Mouse (Mus musculus) midbrain, embryonic 13.5 days (tissue): ENCODE data around the gene Il15. TPM values are rescaled to one million over a fixed set of nuclear protein-coding genes. Genes with fewer than 3 reads are reported as not detected.

Source experiments
- ATAC-seq: fragments of 200-750 bp; cut with Nextera tagmentation; 2 replicates; pipeline ENCODE4 v1.8.0; 2017; ENCODE audit warnings: mild to moderate bottlenecking, moderate TSS enrichment, moderate library complexity
- H3K27ac ChIP-seq: fragments of 300-500 bp; sonication (generic); 2 replicates; pipeline ENCODE4 v1.5.1; 2015; ENCODE audit warnings: inconsistent platforms, mild to moderate bottlenecking, moderate library complexity
- H3K27me3 ChIP-seq: fragments of 300-500 bp; sonication (generic); 2 replicates; pipeline ENCODE4 v1.6.1; 2015; ENCODE audit warnings: mild to moderate bottlenecking, inconsistent platforms
- H3K36me3 ChIP-seq: fragments of 300-500 bp; sonication (generic); 2 replicates; pipeline ENCODE4 v1.6.1; 2015; ENCODE audit warnings: mild to moderate bottlenecking, inconsistent platforms
- H3K4me1 ChIP-seq: fragments of 300-500 bp; sonication (generic); replicated peaks from 2 replicates; pipeline ENCODE4 v1.6.1; 2015; ENCODE audit warnings: inconsistent platforms
- H3K4me2 ChIP-seq: fragments of 300-500 bp; sonication (generic); replicated peaks from 2 replicates; pipeline ENCODE4 v1.6.1; 2015; ENCODE audit warnings: moderate library complexity, mild to moderate bottlenecking, inconsistent platforms
- H3K4me3 ChIP-seq: fragments of 300-500 bp; sonication (generic); replicated peaks from 2 replicates; pipeline ENCODE4 v1.5.1; 2015; ENCODE audit warnings: mild to moderate bottlenecking, inconsistent platforms
- H3K9ac ChIP-seq: fragments of 300-500 bp; sonication (generic); replicated peaks from 2 replicates; pipeline ENCODE4 v1.6.1; 2015; ENCODE audit warnings: mild to moderate bottlenecking, inconsistent platforms
- H3K9me3 ChIP-seq: fragments of 300-500 bp; sonication (generic); 2 replicates; pipeline ENCODE4 v1.6.1; 2016; ENCODE audit warnings: mild to moderate bottlenecking, inconsistent platforms
- WGBS: fragments of 180-500 bp; shearing (Covaris S2); methylation state at CpG from one replicate; pipeline ENCODE4 v1.1.7; 2015; 5-methylcytosine and 5-hydroxymethylcytosine counted together
- polyA plus RNA-seq: library from polyadenylated mRNA; unstranded; fragments of >200 nt; fragmentation: Nextera tagmentation; extraction: Ambion mirVana; gene quantifications from 2 replicates; pipeline ENCODE4 v1.2.1, GENCODE M21; 2015

Gene Il15
- polyA plus RNA-seq, 1 experiment from 2014 or later, result 1.3 TPM

GRCm38 (mm10) chr8:82351268-82351943 is 51.6 kb downstream of the Il15 start:
- H3K9me3 ChIP-seq, result no peaks in the 10 kb centered on the region

DNA sequence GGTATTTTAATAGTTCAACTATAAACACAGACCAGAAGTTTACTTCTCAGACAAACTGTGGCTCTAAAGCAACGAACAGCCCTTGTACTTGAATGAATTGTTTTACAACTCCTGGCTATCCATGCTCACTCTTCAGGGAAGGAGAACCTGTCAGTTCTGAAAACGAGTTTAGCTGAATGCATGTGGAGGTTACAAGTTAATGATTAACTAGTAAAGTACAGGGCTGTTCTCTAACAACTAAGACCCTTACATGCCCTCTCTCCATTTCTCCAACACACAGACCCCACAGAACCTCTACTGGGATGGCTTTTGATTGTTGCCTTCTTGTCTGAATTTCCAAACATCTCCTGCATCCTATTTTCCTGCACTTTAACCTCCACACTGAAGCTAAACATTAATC is 53.7 kb downstream of the Il15 start:
- WGBS, result 78% methylated on average over 2 of the region's 2 CpGs
- no peaks in the 10 kb centered on the region for H3K27me3 ChIP-seq

More at GRCm38 (mm10) chr8:82351268-82351943, 51.6 kb downstream of the Il15 start:
- Histone ChIP-seq H3K4me1 (no peaks in the 10 kb centered on the region), H3K4me2 (no peak overlapping the region), H3K36me3 (no peaks in the 10 kb centered on the region), H3K27ac (no peak overlapping the region), H3K27me3 (no peaks in the 10 kb centered on the region), H3K4me3 (no peak overlapping the region), H3K9ac (no peak overlapping the region)
- no peak for ATAC-seq
- WGBS, result 57% methylated on average over 1 of the region's 1 CpGs

DNA sequence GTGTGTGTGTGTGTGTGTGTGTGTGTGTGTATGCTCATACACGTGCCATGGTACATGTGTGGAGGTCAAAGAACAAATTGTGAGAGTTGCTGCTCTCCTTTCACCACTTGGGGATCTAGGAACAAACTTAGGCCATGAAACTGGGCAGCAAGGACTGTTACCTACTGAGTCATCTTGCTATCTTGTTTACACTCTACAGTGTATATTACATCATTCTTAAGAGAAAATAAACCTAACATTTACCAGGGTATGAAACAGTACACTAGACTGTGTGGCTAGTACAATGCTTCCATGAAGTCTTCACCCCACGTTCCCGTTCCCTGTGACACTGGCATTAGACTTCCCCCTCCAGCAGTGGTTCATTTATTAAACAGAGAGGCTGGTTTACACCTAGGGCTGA is 56.5 kb downstream of the Il15 start:
- Histone ChIP-seq H3K4me1 (no peaks in the 10 kb centered on the region), H3K9me3 (no peaks in the 10 kb centered on the region), H3K36me3 (no peaks in the 10 kb centered on the region), H3K9ac (no peak overlapping the region), H3K27ac (no peak overlapping the region), H3K27me3 (no peaks in the 10 kb centered on the region), H3K4me2 (no peak overlapping the region), H3K4me3 (no peak overlapping the region)
- ATAC-seq, result no peak
- 83% methylated on average over 3 of the region's 3 CpGs for WGBS

More for the DNA sequence above, 53.7 kb downstream of the Il15 start:
- Histone ChIP-seq H3K36me3 (no peaks in the 10 kb centered on the region), H3K9ac (no peak overlapping the region), H3K9me3 (no peaks in the 10 kb centered on the region), H3K4me3 (no peak overlapping the region), H3K4me2 (no peak overlapping the region), H3K27ac (no peak overlapping the region), H3K4me1 (no peaks in the 10 kb centered on the region)
- no peak for ATAC-seq

GRCm38 (mm10) chr8:82331675-82332234 is 71.3 kb downstream of the Il15 start:
- Histone ChIP-seq H3K4me3 (no peak overlapping the region), H3K4me1 (no peaks in the 10 kb centered on the region), H3K27me3 (no peaks in the 10 kb centered on the region), H3K9me3 (no peaks in the 10 kb centered on the region), H3K27ac (no peak overlapping the region), H3K9ac (no peak overlapping the region), H3K4me2 (no peak overlapping the region), H3K36me3 (no peaks in the 10 kb centered on the region)
- 90% methylated on average over 8 of the region's 8 CpGs for WGBS
- ATAC-seq, result no peak

- no peak overlapping the region for H3K27ac ChIP-seq
- no peak overlapping the region for H3K4me2 ChIP-seq
- no peaks in the 10 kb centered on the region for H3K4me1 ChIP-seq
- H3K27me3 ChIP-seq, result no peaks in the 10 kb centered on the region
- H3K9me3 ChIP-seq, result no peaks in the 10 kb centered on the region
- ATAC-seq, result no peak
- 53% methylated on average over 2 of the region's 2 CpGs for WGBS
- no peak overlapping the region for H3K4me3 ChIP-seq
- no peaks in the 10 kb centered on the region for H3K36me3 ChIP-seq
- H3K9ac ChIP-seq, result no peak overlapping the region
These were observed 74.9 kb downstream of the Il15 start for GRCm38 (mm10) chr8:82327986-82328652.

- Histone ChIP-seq H3K27me3 (no peaks in the 10 kb centered on the region), H3K9ac (no peak overlapping the region), H3K4me3 (no peak overlapping the region), H3K36me3 (no peaks in the 10 kb centered on the region), H3K27ac (no peak overlapping the region), H3K4me2 (no peak overlapping the region), H3K9me3 (no peaks in the 10 kb centered on the region), H3K4me1 (no peaks in the 10 kb centered on the region)
- no peak for ATAC-seq
- 92% methylated on average over 1 of the region's 1 CpGs for WGBS
These were observed 77.0 kb downstream of the Il15 start for GRCm38 (mm10) chr8:82326061-82326460.

- Histone ChIP-seq H3K36me3 (no peaks in the 10 kb centered on the region), H3K4me2 (no peak overlapping the region), H3K27me3 (no peaks in the 10 kb centered on the region), H3K9ac (no peak overlapping the region), H3K4me1 (no peaks in the 10 kb centered on the region), H3K27ac (no peak overlapping the region), H3K4me3 (no peak overlapping the region), H3K9me3 (no peaks in the 10 kb centered on the region)
- WGBS, result 88% methylated on average over 6 of the region's 6 CpGs
- no peak for ATAC-seq
These were observed 77.4 kb downstream of the Il15 start for GRCm38 (mm10) chr8:82325586-82325985.

DNA sequence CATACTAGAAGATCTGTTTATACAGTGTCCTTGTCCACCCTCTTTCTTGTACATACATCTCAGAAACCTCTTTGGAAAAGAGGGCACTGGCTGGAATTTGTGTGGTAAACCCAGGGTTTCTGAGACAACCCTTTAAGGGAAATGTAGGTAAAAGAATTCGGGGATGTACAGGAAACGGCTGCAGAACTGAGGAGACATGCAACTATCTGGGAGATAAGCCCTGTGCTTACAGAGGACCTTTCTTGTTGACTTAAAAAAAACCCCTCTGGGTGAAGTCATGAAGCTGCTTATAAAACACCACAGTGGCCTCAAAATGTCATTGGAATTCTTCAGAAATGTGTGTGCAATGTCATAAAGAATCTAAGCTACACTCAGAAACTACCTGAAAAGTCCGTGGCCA is 85.6 kb downstream of the Il15 start:
- H3K9me3 ChIP-seq, result no peaks in the 10 kb centered on the region
- no peak for ATAC-seq
- H3K36me3 ChIP-seq, result no peaks in the 10 kb centered on the region
- no peak overlapping the region for H3K9ac ChIP-seq
- no peak overlapping the region for H3K27ac ChIP-seq
- H3K4me2 ChIP-seq, result no peak overlapping the region
- no peaks in the 10 kb centered on the region for H3K4me1 ChIP-seq
- H3K27me3 ChIP-seq, result no peaks in the 10 kb centered on the region
- no peak overlapping the region for H3K4me3 ChIP-seq
- WGBS, result 78% methylated on average over 3 of the region's 3 CpGs

DNA sequence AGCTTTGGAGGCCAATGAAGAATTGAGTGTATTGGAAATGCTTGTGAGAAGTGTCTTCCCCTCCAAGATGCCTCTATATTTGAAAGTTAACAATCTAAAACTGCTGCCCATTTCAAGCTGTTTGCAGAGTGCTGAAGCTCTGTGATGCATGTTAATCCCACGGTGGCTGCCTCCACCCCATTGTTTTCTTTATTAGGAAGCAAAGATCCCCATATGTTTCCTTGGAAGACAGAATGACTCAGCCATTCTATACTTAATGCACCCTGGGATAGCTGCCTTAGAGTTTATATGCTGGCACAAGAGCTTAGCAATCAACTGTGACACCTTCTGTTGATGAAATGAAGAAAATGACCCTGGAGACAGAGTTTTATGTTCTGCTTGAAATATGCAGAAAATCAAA is 96.6 kb downstream of the Il15 start:
- ATAC-seq, result no peak

GRCm38 (mm10) chr8:82296256-82296655 is 106.8 kb downstream of the Il15 start:
- Histone ChIP-seq H3K4me2 (no peak overlapping the region), H3K36me3 (no peaks in the 10 kb centered on the region), H3K9ac (no peak overlapping the region), H3K27me3 (no peaks in the 10 kb centered on the region), H3K27ac (no peak overlapping the region), H3K4me3 (no peak overlapping the region), H3K9me3 (no peaks in the 10 kb centered on the region), H3K4me1 (no peaks in the 10 kb centered on the region)
- 84% methylated on average over 2 of the region's 2 CpGs for WGBS
- no peak for ATAC-seq

More for the DNA sequence above, 96.6 kb downstream of the Il15 start:
- Histone ChIP-seq H3K9ac (no peak overlapping the region), H3K4me3 (no peak overlapping the region), H3K27me3 (no peaks in the 10 kb centered on the region), H3K9me3 (no peaks in the 10 kb centered on the region), H3K27ac (no peak overlapping the region), H3K4me2 (no peak overlapping the region), H3K4me1 (peaks cover 4% of the 10 kb centered on the region; the same call in 1 of the 2 replicates), H3K36me3 (no peaks in the 10 kb centered on the region)
- WGBS, result 12% methylated on average over 1 of the region's 1 CpGs

GRCm38 (mm10) chr8:82291659-82292058 is 111.4 kb downstream of the Il15 start:
- H3K27me3 ChIP-seq, result no peaks in the 10 kb centered on the region
- H3K4me2 ChIP-seq, result no peak overlapping the region
- H3K9me3 ChIP-seq, result no peaks in the 10 kb centered on the region
- no peak for ATAC-seq
- no peak overlapping the region for H3K27ac ChIP-seq
- no peak overlapping the region for H3K4me3 ChIP-seq
- H3K36me3 ChIP-seq, result no peaks in the 10 kb centered on the region
- no peak overlapping the region for H3K9ac ChIP-seq
- H3K4me1 ChIP-seq, result no peaks in the 10 kb centered on the region
- 91% methylated on average over 5 of the region's 5 CpGs for whole genome bisulfite sequencing

DNA sequence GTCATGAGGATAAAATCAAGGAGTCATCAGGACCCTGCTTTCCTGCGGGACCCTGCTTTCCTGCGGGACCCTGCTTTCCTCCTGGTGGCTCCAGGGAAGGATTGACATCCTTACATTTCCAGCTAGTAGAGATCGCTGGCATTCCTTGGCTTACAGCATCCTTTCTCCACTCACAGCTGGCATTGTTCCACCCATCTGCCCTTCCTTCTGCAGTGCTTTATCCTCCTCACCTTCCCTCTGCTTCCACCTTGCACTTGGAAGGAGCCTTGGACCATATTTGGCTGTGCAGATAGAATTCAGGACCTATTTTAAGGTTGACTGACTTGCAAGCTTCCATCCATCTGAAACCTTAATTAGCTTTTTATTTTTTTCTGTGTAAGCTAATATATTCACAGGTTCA is 117.2 kb downstream of the Il15 start:
- H3K9ac ChIP-seq, result no peak overlapping the region
- H3K27ac ChIP-seq, result no peak overlapping the region
- H3K36me3 ChIP-seq, result no peaks in the 10 kb centered on the region
- H3K4me3 ChIP-seq, result no peak overlapping the region
- 94% methylated on average over 3 of the region's 3 CpGs for WGBS
- H3K9me3 ChIP-seq, result no peaks in the 10 kb centered on the region
- no peak for ATAC-seq
- H3K4me2 ChIP-seq, result no peak overlapping the region
- no peaks in the 10 kb centered on the region for H3K4me1 ChIP-seq
- no peaks in the 10 kb centered on the region for H3K27me3 ChIP-seq
